Mouse (Mus musculus) lung, adult 18-20 months (tissue): ENCODE results near the gene Mmd2.
A peak's percentile ranks its signal among the peaks of the same experiment; 100 is the strongest.

Experiments used
- DNase-seq, 2 experiments: peaks; one replicate each; pipeline ENCODE4 v3.0.0; 2022; ENCODE audit warnings: mixed read lengths in 2 of 2

Gene Mmd2

GRCm38 (mm10) chr5:142605288-142605687, 3.3 kb downstream of the Mmd2 start:
- no peak for DNase-seq

GRCm38 (mm10) chr5:142604379-142604778, 4.2 kb downstream of the Mmd2 start:
- no peak for DNase-seq

- DNase-seq: no peak
Observed at GRCm38 (mm10) chr5:142597648-142598390, 10.8 kb downstream of the Mmd2 start.

GRCm38 (mm10) chr5:142596723-142597122, 11.9 kb downstream of the Mmd2 start:
- no peak for DNase-seq

- DNase-seq: no peak
Observed at GRCm38 (mm10) chr5:142595698-142596097, 12.9 kb downstream of the Mmd2 start.

- no peak for DNase-seq
Observed at GRCm38 (mm10) chr5:142590953-142591616, 17.5 kb downstream of the Mmd2 start.

GRCm38 (mm10) chr5:142583616-142584126, 24.9 kb downstream of the Mmd2 start:
- DNase-seq: no peak

- peak; percentile 6 to 8 for DNase-seq
Observed at GRCm38 (mm10) chr5:142581517-142581916, 27.1 kb downstream of the Mmd2 start.

- no peak for DNase-seq
Observed at GRCm38 (mm10) chr5:142578192-142578591, 30.4 kb downstream of the Mmd2 start.

- no peak for DNase-seq
Observed at GRCm38 (mm10) chr5:142576832-142577231, 31.8 kb downstream of the Mmd2 start.

GRCm38 (mm10) chr5:142574323-142575057, 34.1 kb downstream of the Mmd2 start:
- no peak for DNase-seq

GRCm38 (mm10) chr5:142564606-142565005, 44.0 kb downstream of the Mmd2 start:
- no peak for DNase-seq

GRCm38 (mm10) chr5:142560261-142560660, 48.3 kb downstream of the Mmd2 start:
- DNase-seq: no peak

GRCm38 (mm10) chr5:142557397-142558067, 51.1 kb downstream of the Mmd2 start:
- DNase-seq: peak; percentile 45 to 62

- no peak for DNase-seq
Observed at GRCm38 (mm10) chr5:142556721-142557120, 51.9 kb downstream of the Mmd2 start.

- no peak for DNase-seq
Observed at GRCm38 (mm10) chr5:142555866-142556265, 52.7 kb downstream of the Mmd2 start.

- DNase-seq: peak; percentile 93 to 95
Observed at GRCm38 (mm10) chr5:142550706-142551652, 57.6 kb downstream of the Mmd2 start, which contains the start of gene Radil. Gene Radil (minus strand): TSS chr5:142551098.

- DNase-seq: peak; percentile 28 to 31
Observed at GRCm38 (mm10) chr5:142549961-142550705, 58.5 kb downstream of the Mmd2 start.

- peak; percentile 17 to 53 for DNase-seq
Observed at GRCm38 (mm10) chr5:142549441-142549840, 59.2 kb downstream of the Mmd2 start.

- no peak for DNase-seq
Observed at GRCm38 (mm10) chr5:142547066-142547465, 61.5 kb downstream of the Mmd2 start.

- no peak for DNase-seq
Observed at GRCm38 (mm10) chr5:142546344-142546743, 62.3 kb downstream of the Mmd2 start.
